Mouse (Mus musculus) bone marrow macrophage, adult 2 months (primary cell): Measurements from ENCODE around the gene Slirp.

Source experiments
- CTCF ChIP-seq: IDR thresholded peaks from 2 replicates; pipeline ENCODE4 v1.5.1; 2012; ENCODE audit warnings: low read depth, mild to moderate bottlenecking, low read length, moderate library complexity
- POLR2A ChIP-seq: IDR thresholded peaks from 2 replicates; pipeline ENCODE4 v1.6.1; 2012; ENCODE audit warnings: mild to moderate bottlenecking, low read depth, low read length, borderline replicate concordance

DNA sequence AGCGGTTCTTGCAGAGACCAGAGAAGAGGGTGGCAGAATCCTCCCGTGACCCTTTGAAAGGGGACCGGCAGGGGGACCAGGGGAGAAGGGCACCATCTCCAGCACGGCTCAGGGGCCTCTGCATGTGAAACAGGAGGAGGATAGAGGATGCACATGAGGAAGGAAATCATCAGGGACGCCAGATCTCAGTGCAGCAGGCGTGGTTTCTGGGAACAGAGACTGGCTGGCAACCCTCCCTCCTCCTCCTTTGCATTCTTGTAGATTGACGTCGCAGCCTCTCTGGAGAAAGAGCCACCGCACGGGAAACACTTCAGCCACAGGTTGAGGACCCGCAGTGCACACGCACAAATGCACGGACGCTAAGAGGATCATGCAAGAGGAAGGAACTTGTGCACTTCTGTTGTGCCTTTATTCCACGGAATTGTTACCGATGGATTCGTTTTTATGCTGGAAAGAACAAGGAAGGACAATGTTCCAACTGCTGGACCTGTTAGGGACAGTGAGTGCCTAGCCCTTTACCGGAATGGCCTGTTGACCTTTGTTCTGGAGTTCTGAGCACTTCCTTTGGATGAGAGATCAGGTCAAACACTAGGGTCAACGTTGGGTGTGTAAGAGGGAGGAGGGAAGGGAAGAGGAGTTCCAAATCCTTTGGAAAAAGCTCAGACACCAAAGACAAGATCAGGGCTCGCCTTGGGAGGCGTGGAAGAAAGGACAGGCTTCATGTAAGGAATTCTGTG, 35.7 kb upstream of the Slirp start:
- TF ChIP-seq POLR2A (no peak), CTCF (no peak)
